Mouse (Mus musculus): ENCODE data around the gene Usp15. TPM values are rescaled to one million over a fixed set of nuclear protein-coding genes. Genes with fewer than 3 reads are reported as not detected.

The Usp15 gene
- total and polyA plus RNA-seq, 2 experiments = 4.5 to 53.0 TPM

DNA sequence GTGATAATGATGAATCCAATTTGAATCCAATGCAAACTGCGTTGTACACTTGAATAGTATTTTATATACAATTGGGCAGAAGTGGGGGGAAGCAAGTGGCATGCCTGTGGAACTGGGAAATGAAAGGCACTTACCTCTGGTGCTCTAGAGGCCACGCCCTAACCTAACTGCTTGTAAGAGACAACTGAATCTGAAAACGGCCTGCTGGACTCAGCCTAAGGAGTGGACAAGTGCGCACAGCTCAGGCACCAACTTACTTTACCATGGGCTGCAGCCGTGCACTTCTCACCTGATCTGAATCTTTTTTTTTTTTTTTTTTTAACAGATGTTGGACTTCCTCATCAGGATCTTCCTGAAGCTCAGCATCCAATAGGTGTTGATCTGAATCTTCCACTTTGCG lies 10.9 kb downstream of the Usp15 start:
- H3K27me3 ChIP-seq (ENCODE audit: control insufficient read depth, insufficient read depth, low read length) = no peaks in the 10 kb centered on the region
- no peak overlapping the region for H3K9ac ChIP-seq (ENCODE audit: low read depth, low read length)
- no peak for DNase-seq (ENCODE audit: extremely low read depth, low read depth, low spot score)
- H3K27ac ChIP-seq (replicated peaks; ENCODE audit: insufficient read depth, low read depth, low read length) = no peak overlapping the region
- 0 out of 2 replicates have a peak, but pooled peaks cover 3% of the 10 kb centered on the region for H3K4me1 ChIP-seq (ENCODE audit: control insufficient read depth, insufficient read depth, low read length)
- 87% methylated on average over 6 of the region's 6 CpGs for WGBS
- no peak overlapping the region for H3K4me3 ChIP-seq (ENCODE audit: insufficient read depth, low read depth, low read length)
- H3K36me3 ChIP-seq (ENCODE audit: control insufficient read depth, insufficient read depth, low read length) = peaks cover 7% of the 10 kb centered on the region; the same call in 1 of the 2 replicates
- peaks cover 37% of the 10 kb centered on the region for H3K79me2 ChIP-seq (ENCODE audit: control insufficient read depth, insufficient read depth, low read length)
- no peak for TF ChIP-seq CTCF (IDR thresholded peaks at IDR 0.05; ENCODE audit: low read depth, low read length)
- no peak for TF ChIP-seq POLR2A (IDR thresholded peaks at IDR 0.05; ENCODE audit: extremely low read depth, insufficient read depth, low read length)

- WGBS = 58% methylated on average over 2 of the region's 2 CpGs
Measured at GRCm38 (mm10) chr10:123183743-123184142, 13.1 kb downstream of the Usp15 start.

DNA sequence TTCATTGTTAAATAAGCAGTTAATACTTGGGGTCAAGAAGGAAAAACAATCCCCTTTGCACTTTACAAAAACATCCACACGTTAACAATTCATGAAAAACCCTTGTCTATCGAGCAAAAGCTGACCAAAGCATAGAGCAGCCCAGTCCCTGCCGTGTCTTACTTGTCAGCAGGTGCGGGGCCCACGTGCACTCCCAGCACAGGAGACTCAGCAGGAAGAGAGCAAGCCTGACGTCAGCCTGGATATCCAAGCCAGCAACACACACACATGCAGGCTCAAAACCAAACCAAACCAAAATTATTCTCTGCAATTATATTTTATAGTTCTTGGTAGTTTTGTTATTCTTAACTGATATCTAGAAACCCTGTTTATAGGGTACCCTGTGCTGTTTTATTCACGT lies 13.6 kb downstream of the Usp15 start:
- no peak for DNase-seq (ENCODE audit: extremely low read depth, low read depth, low spot score)
- no peaks in the 10 kb centered on the region for H3K27me3 ChIP-seq (ENCODE audit: control insufficient read depth, insufficient read depth, low read length)
- no peak overlapping the region for H3K9ac ChIP-seq (ENCODE audit: low read depth, low read length)
- TF ChIP-seq CTCF (IDR thresholded peaks at IDR 0.05; ENCODE audit: low read depth, low read length) (no peak), POLR2A (IDR thresholded peaks at IDR 0.05; ENCODE audit: extremely low read depth, insufficient read depth, low read length) (no peak)
- no peaks in the 10 kb centered on the region for H3K4me1 ChIP-seq (ENCODE audit: control insufficient read depth, insufficient read depth, low read length)
- no peak overlapping the region for H3K27ac ChIP-seq (replicated peaks; ENCODE audit: insufficient read depth, low read depth, low read length)
- H3K36me3 ChIP-seq (ENCODE audit: control insufficient read depth, insufficient read depth, low read length) = peaks cover 22% of the 10 kb centered on the region
- H3K79me2 ChIP-seq (ENCODE audit: control insufficient read depth, insufficient read depth, low read length) = peaks cover 27% of the 10 kb centered on the region
- WGBS = 67% methylated on average over 7 of the region's 7 CpGs
- no peak overlapping the region for H3K4me3 ChIP-seq (ENCODE audit: insufficient read depth, low read depth, low read length)

More at GRCm38 (mm10) chr10:123183743-123184142, 13.1 kb downstream of the Usp15 start:
- H3K27ac ChIP-seq (replicated peaks; ENCODE audit: insufficient read depth, low read depth, low read length) = no peak overlapping the region
- peaks cover 18% of the 10 kb centered on the region for H3K36me3 ChIP-seq (ENCODE audit: control insufficient read depth, insufficient read depth, low read length)
- peaks cover 32% of the 10 kb centered on the region for H3K79me2 ChIP-seq (ENCODE audit: control insufficient read depth, insufficient read depth, low read length)
- H3K27me3 ChIP-seq (ENCODE audit: control insufficient read depth, insufficient read depth, low read length) = no peaks in the 10 kb centered on the region
- TF ChIP-seq POLR2A (IDR thresholded peaks at IDR 0.05; ENCODE audit: extremely low read depth, insufficient read depth, low read length) = no peak
- H3K9ac ChIP-seq (ENCODE audit: low read depth, low read length) = no peak overlapping the region
- H3K4me1 ChIP-seq (ENCODE audit: control insufficient read depth, insufficient read depth, low read length) = no peaks in the 10 kb centered on the region
- no peak for DNase-seq (ENCODE audit: extremely low read depth, low read depth, low spot score)
- no peak overlapping the region for H3K4me3 ChIP-seq (ENCODE audit: insufficient read depth, low read depth, low read length)

DNA sequence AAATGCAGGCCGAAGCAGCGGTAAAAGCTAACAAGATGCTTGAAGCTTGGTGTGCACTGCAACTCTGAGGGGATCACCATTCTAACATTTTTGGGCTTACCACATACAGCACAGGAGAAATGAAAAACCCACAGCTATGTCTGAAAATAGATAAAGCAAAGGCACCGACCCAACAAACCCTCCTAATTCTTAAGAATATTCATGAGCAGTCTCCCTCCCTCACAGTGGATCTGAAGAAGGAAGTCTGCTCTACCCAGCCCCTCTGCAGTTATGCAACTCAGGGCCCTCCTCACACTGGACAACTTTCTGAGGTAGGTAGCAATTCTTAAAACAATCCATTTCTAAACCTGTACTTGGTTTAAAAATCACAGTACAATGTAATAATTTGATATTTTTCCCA lies 14.4 kb downstream of the Usp15 start:
- WGBS = 96% methylated on average over 3 of the region's 3 CpGs
- DNase-seq (ENCODE audit: extremely low read depth, low read depth, low spot score) = no peak
- Histone ChIP-seq H3K4me1 (ENCODE audit: control insufficient read depth, insufficient read depth, low read length) (no peaks in the 10 kb centered on the region), H3K9ac (ENCODE audit: low read depth, low read length) (no peak overlapping the region), H3K79me2 (ENCODE audit: control insufficient read depth, insufficient read depth, low read length) (peaks cover 27% of the 10 kb centered on the region), H3K27me3 (ENCODE audit: control insufficient read depth, insufficient read depth, low read length) (no peaks in the 10 kb centered on the region), H3K27ac (replicated peaks; ENCODE audit: insufficient read depth, low read depth, low read length) (no peak overlapping the region), H3K36me3 (ENCODE audit: control insufficient read depth, insufficient read depth, low read length) (peaks cover 24% of the 10 kb centered on the region), H3K4me3 (ENCODE audit: insufficient read depth, low read depth, low read length) (no peak overlapping the region)
- no peak for TF ChIP-seq POLR2A (IDR thresholded peaks at IDR 0.05; ENCODE audit: extremely low read depth, insufficient read depth, low read length)
- TF ChIP-seq CTCF (IDR thresholded peaks at IDR 0.05; ENCODE audit: low read depth, low read length) = no peak

- Histone ChIP-seq H3K79me2 (ENCODE audit: control insufficient read depth, insufficient read depth, low read length) (peaks cover 4% of the 10 kb centered on the region; the same call in 1 of the 2 replicates), H3K4me1 (ENCODE audit: control insufficient read depth, insufficient read depth, low read length) (no peaks in the 10 kb centered on the region), H3K9ac (ENCODE audit: low read depth, low read length) (no peak overlapping the region), H3K36me3 (ENCODE audit: control insufficient read depth, insufficient read depth, low read length) (peaks cover 41% of the 10 kb centered on the region), H3K27me3 (ENCODE audit: control insufficient read depth, insufficient read depth, low read length) (no peaks in the 10 kb centered on the region), H3K4me3 (ENCODE audit: insufficient read depth, low read depth, low read length) (no peak overlapping the region), H3K27ac (replicated peaks; ENCODE audit: insufficient read depth, low read depth, low read length) (no peak overlapping the region)
- no peak for DNase-seq (ENCODE audit: extremely low read depth, low read depth, low spot score)
- TF ChIP-seq POLR2A (IDR thresholded peaks at IDR 0.05; ENCODE audit: extremely low read depth, insufficient read depth, low read length) = no peak
- no peak for TF ChIP-seq CTCF (IDR thresholded peaks at IDR 0.05; ENCODE audit: low read depth, low read length)
- WGBS = 85% methylated on average over 4 of the region's 4 CpGs
Measured at GRCm38 (mm10) chr10:123175771-123176170, 21.0 kb downstream of the Usp15 start.

DNA sequence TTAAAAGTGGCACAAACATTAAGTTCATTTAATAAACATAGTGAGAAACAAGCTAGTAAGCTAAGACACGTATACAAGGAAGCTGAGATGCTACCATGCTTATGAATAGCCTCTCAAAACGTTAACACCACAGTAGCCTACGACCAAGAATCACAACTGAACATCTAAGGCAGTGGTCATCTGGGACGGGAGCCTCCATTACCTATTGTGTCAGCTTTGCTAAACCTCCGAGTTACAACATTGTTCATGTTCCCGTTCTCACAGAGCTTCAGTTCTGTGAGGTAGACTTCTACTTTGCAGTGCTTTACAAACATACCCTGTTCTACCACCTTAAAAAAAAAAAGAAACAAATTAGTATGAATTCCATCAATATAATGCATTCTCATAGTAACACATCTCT lies 25.9 kb downstream of the Usp15 start:
- no peak overlapping the region for H3K4me3 ChIP-seq (ENCODE audit: insufficient read depth, low read depth, low read length)
- H3K27ac ChIP-seq (replicated peaks; ENCODE audit: insufficient read depth, low read depth, low read length) = no peak overlapping the region
- DNase-seq (ENCODE audit: extremely low read depth, low read depth, low spot score) = no peak
- H3K4me1 ChIP-seq (ENCODE audit: control insufficient read depth, insufficient read depth, low read length) = no peaks in the 10 kb centered on the region
- no peak overlapping the region for H3K9ac ChIP-seq (ENCODE audit: low read depth, low read length)
- no peak for TF ChIP-seq CTCF (IDR thresholded peaks at IDR 0.05; ENCODE audit: low read depth, low read length)
- H3K27me3 ChIP-seq (ENCODE audit: control insufficient read depth, insufficient read depth, low read length) = no peaks in the 10 kb centered on the region
- WGBS = 88% methylated on average over 6 of the region's 6 CpGs
- peaks cover 44% of the 10 kb centered on the region for H3K36me3 ChIP-seq (ENCODE audit: control insufficient read depth, insufficient read depth, low read length)
- H3K79me2 ChIP-seq (ENCODE audit: control insufficient read depth, insufficient read depth, low read length) = no peaks in the 10 kb centered on the region; the same call in 1 of the 2 replicates

Measured in liver, adult 2 months (tissue).